Mouse (Mus musculus) erythroblast, embryonic 14.5 days (primary cell): ENCODE data around the gene Stra6.

Source experiments
- GATA1 ChIP-seq: IDR thresholded peaks from 2 replicates; pipeline ENCODE4 v1.6.1; 2012; ENCODE audit warnings: low read length, inconsistent platforms, mixed read lengths
- TAL1 ChIP-seq: IDR thresholded peaks from 3 replicates; pipeline ENCODE4 v1.6.1; 2012; ENCODE audit warnings: low read length, inconsistent platforms, mixed read lengths

DNA sequence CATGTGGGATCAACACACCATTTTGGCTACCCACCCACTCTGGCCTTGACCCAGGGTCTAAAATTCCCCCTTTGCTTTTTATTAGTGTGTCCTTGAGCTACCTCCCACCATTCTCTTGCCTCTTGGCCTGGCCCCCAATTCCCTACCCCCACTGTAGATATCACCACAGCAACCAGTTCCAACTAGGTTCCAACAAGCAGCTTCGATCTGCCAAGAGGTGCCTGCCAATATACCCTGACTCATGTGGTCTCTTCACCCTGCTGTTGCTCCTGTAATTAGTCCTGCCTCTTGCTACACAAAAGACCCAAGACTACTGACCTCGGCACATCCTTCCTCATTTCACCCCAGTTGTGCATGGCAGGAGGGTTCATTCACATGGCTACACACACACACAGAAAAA lies 21.5 kb downstream of the Stra6 start:
- no peak for TF ChIP-seq TAL1
- no peak for TF ChIP-seq GATA1
